Mouse (Mus musculus) midbrain, embryonic 16.5 days (tissue): Measurements from ENCODE around the gene Gcn1l1. TPM values are rescaled to one million over a fixed set of nuclear protein-coding genes. Genes with fewer than 3 reads are reported as not detected.

ENCODE experiments used
- ATAC-seq: fragments of 200-750 bp; cut with Nextera tagmentation; 2 replicates; pipeline ENCODE4 v1.8.0; 2017; ENCODE audit warnings: moderate TSS enrichment
- H3K27ac ChIP-seq: fragments of 300-500 bp; sonication (generic); 2 replicates; pipeline ENCODE4 v1.5.1; 2014; ENCODE audit warnings: mild to moderate bottlenecking, low read length, mixed read lengths
- H3K27me3 ChIP-seq: fragments of 300-500 bp; sonication (generic); 2 replicates; pipeline ENCODE4 v1.6.1; 2014; ENCODE audit warnings: low read depth, low read length, mixed read lengths; ENCODE audit not compliant: control insufficient read depth, insufficient read depth
- H3K36me3 ChIP-seq: fragments of 300-500 bp; sonication (generic); 2 replicates; pipeline ENCODE4 v1.6.1; 2014; ENCODE audit warnings: mild to moderate bottlenecking, low read length, moderate library complexity, mixed read lengths; ENCODE audit not compliant: control insufficient read depth, insufficient read depth
- H3K4me1 ChIP-seq: fragments of 300-500 bp; sonication (generic); 2 replicates; pipeline ENCODE4 v1.6.1; 2014; ENCODE audit warnings: mild to moderate bottlenecking, low read length, mixed read lengths; ENCODE audit not compliant: control insufficient read depth, insufficient read depth
- H3K4me2 ChIP-seq: fragments of 300-500 bp; sonication (generic); 2 replicates; pipeline ENCODE4 v1.6.1; 2014; ENCODE audit warnings: mild to moderate bottlenecking, low read length, mixed read lengths
- H3K4me3 ChIP-seq: fragments of 300-500 bp; sonication (generic); 2 replicates; pipeline ENCODE4 v1.5.1; 2014; ENCODE audit warnings: low read depth, mild to moderate bottlenecking, low read length, moderate library complexity, mixed read lengths
- H3K9ac ChIP-seq: fragments of 300-500 bp; sonication (generic); 2 replicates; pipeline ENCODE4 v1.6.1; 2014; ENCODE audit warnings: low read depth, low read length, mixed read lengths
- H3K9me3 ChIP-seq: fragments of 300-500 bp; sonication (generic); replicated peaks from 2 replicates; pipeline ENCODE4 v1.6.1; 2014; ENCODE audit warnings: mild to moderate bottlenecking, low read length, mixed read lengths; ENCODE audit not compliant: control insufficient read depth, poor library complexity, severe bottlenecking
- WGBS: fragments of 180-500 bp; shearing (Covaris S2); extraction: QIAGEN DNeasy Blood & Tissue Kit; methylation state at CpG from one replicate; pipeline ENCODE4 v1.1.7; 2014; 5-methylcytosine and 5-hydroxymethylcytosine counted together
- polyA plus RNA-seq: library from polyadenylated mRNA; unstranded; fragments of >200 nt; fragmentation: Nextera tagmentation; extraction: Ambion mirVana; gene quantifications from 2 replicates; pipeline ENCODE4 v1.2.1, GENCODE M21; 2015

Gene Gcn1l1
- polyA plus RNA-seq, 1 experiment from 2014 or later, result 45.1 TPM

GRCm38 (mm10) chr5:115543509-115544253 is 21.4 kb upstream of the Gcn1l1 start:
- Histone ChIP-seq H3K4me1 (no peaks in the 10 kb centered on the region; the same call in 1 of the 2 replicates), H3K9ac (peak overlapping the region; percentile 21; the same call in 1 of the 2 replicates), H3K9me3 (no peaks in the 10 kb centered on the region), H3K4me3 (no peak overlapping the region), H3K36me3 (no peaks in the 10 kb centered on the region), H3K27ac (no peak overlapping the region), H3K27me3 (no peaks in the 10 kb centered on the region), H3K4me2 (no peak overlapping the region)
- ATAC-seq, result peak; percentile 73
- WGBS, result 69% methylated on average over 17 of the region's 17 CpGs

DNA sequence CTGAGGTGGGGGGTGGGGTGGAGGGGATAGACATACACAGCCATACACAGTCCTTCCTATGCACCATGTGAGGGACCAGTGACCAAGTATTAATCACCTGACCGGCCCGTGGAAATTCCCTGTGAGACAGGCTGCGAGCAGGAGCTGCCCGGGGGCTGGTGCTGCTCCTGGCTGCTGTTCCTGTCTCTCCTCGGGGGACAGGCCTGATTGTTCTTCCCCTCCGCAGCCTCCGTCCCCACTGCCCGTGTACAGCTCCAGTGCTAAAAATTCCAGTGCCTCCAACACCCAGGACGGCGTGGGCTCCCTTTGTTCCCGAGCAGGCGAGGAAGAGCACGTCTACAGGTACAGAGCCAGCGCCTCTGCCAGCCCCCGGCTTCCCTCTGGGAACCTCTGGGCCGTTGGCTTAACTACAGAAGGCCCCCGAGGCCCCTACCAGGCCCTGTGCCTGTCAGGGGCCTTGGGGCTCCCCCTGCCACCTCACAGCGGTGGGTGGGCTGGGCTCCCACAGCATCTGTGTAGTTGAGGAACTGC is 20.3 kb upstream of the Gcn1l1 start:
- H3K36me3 ChIP-seq, result no peaks in the 10 kb centered on the region
- WGBS, result 52% methylated on average over 18 of the region's 18 CpGs

DNA sequence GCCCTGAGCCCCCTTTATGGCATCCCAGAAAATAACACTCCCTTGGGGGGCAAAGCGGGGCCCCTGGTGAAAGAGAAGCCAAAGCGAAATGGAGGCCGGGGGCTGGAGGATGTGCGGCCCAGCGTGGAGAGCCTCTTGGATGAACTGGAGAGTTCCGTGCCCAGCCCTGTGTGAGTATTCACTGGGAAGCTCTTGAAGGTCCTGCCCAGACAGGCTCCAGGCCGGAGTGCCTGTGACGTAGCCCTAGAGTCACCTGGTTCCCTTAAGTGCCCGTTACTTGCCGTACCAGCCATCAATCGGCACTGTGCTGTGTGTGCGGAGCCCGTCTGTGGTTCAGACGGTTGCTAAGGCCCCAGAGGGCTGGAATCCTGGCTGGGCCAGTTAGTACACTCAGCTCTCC is 19.4 kb upstream of the Gcn1l1 start:
- Histone ChIP-seq H3K27me3 (no peaks in the 10 kb centered on the region), H3K4me2 (no peak overlapping the region), H3K9ac (no peak overlapping the region), H3K27ac (no peak overlapping the region), H3K36me3 (no peaks in the 10 kb centered on the region), H3K4me3 (no peak overlapping the region), H3K4me1 (no peaks in the 10 kb centered on the region; the same call in 1 of the 2 replicates), H3K9me3 (no peaks in the 10 kb centered on the region)
- 80% methylated on average over 14 of the region's 14 CpGs for WGBS
- no peak for ATAC-seq

More for the DNA sequence above, 20.3 kb upstream of the Gcn1l1 start:
- Histone ChIP-seq H3K4me2 (no peak overlapping the region), H3K9me3 (no peaks in the 10 kb centered on the region), H3K27me3 (no peaks in the 10 kb centered on the region), H3K4me3 (no peak overlapping the region), H3K4me1 (no peaks in the 10 kb centered on the region; the same call in 1 of the 2 replicates), H3K27ac (no peak overlapping the region), H3K9ac (no peak overlapping the region)
- no peak for ATAC-seq

DNA sequence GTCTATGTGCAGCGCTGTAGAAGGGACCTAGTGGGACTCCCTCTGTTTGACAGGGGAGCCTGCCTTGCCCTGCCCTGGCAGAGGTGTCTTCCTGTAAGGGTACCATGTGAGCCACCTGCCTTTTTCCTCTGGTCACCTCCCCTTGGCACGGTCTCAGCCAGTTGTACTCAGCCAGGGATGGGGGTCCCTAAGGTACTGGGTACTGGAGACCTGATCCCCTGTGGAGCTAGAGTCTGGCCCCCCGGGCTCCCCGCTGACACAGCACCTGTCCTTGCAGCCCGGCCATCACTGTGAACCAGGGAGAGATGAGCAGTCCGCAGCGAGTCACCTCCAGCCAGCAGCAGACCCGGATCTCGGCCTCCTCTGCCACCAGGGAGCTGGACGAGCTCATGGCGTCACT is 18.5 kb upstream of the Gcn1l1 start:
- no peak for ATAC-seq
- H3K4me1 ChIP-seq, result no peaks in the 10 kb centered on the region; the same call in 1 of the 2 replicates

DNA sequence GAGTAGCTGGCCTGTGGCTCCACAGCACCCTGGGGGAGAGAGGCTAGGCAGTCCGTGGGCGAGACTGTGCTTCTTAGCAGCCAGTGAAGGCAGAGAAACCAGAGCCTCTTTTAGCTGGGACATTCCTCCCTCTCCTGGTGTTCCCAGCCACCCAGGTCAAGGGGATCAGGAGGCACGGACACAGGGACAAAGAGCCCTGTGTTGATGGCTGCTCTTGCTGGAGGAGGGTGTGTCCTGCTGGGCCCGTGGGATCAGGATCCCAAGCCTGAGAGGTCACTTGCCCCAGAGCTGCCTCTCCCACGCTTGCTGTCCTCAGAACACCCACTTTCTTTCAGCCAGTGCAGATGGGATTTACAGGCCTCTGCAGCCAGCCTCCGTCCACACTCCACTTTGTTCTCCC is 18.0 kb upstream of the Gcn1l1 start:
- Histone ChIP-seq H3K9ac (no peak overlapping the region), H3K27ac (no peak overlapping the region), H3K36me3 (peaks cover under 1% of the 10 kb centered on the region; the same call in 1 of the 2 replicates), H3K27me3 (no peaks in the 10 kb centered on the region), H3K4me2 (no peak overlapping the region), H3K4me3 (no peak overlapping the region), H3K4me1 (no peaks in the 10 kb centered on the region; the same call in 1 of the 2 replicates), H3K9me3 (no peaks in the 10 kb centered on the region)
- no peak for ATAC-seq
- 43% methylated on average over 6 of the region's 6 CpGs for WGBS

More for the DNA sequence above, 18.5 kb upstream of the Gcn1l1 start:
- Histone ChIP-seq H3K4me3 (no peak overlapping the region), H3K4me2 (no peak overlapping the region), H3K36me3 (no peaks in the 10 kb centered on the region), H3K27ac (no peak overlapping the region), H3K27me3 (no peaks in the 10 kb centered on the region), H3K9ac (no peak overlapping the region), H3K9me3 (no peaks in the 10 kb centered on the region)
- 78% methylated on average over 11 of the region's 11 CpGs for WGBS

GRCm38 (mm10) chr5:115547421-115547820 is 17.6 kb upstream of the Gcn1l1 start:
- H3K36me3 ChIP-seq, result peaks cover 4% of the 10 kb centered on the region; the same call in 1 of the 2 replicates
- no peak overlapping the region for H3K4me3 ChIP-seq
- no peak overlapping the region for H3K9ac ChIP-seq
- ATAC-seq, result no peak
- H3K4me2 ChIP-seq, result no peak overlapping the region
- WGBS, result 84% methylated on average over 7 of the region's 7 CpGs
- H3K4me1 ChIP-seq, result no peaks in the 10 kb centered on the region; the same call in 1 of the 2 replicates
- no peak overlapping the region for H3K27ac ChIP-seq
- no peaks in the 10 kb centered on the region for H3K9me3 ChIP-seq
- H3K27me3 ChIP-seq, result no peaks in the 10 kb centered on the region

- no peak overlapping the region for H3K4me2 ChIP-seq
- H3K27ac ChIP-seq, result no peak overlapping the region
- WGBS, result 93% methylated on average over 18 of the region's 18 CpGs
- H3K27me3 ChIP-seq, result no peaks in the 10 kb centered on the region
- no peak overlapping the region for H3K4me3 ChIP-seq
- H3K9ac ChIP-seq, result no peak overlapping the region
- no peaks in the 10 kb centered on the region for H3K9me3 ChIP-seq
- H3K36me3 ChIP-seq, result peaks cover 9% of the 10 kb centered on the region; the same call in 1 of the 2 replicates
- no peaks in the 10 kb centered on the region for H3K4me1 ChIP-seq
- no peak for ATAC-seq
Observed at GRCm38 (mm10) chr5:115548501-115549285, 16.4 kb upstream of the Gcn1l1 start.

- H3K9me3 ChIP-seq, result no peaks in the 10 kb centered on the region
- 89% methylated on average over 11 of the region's 11 CpGs for WGBS
- H3K4me2 ChIP-seq, result no peak overlapping the region
- H3K27ac ChIP-seq, result no peak overlapping the region
- no peaks in the 10 kb centered on the region for H3K4me1 ChIP-seq
- no peak for ATAC-seq
- no peaks in the 10 kb centered on the region for H3K27me3 ChIP-seq
- peaks cover 9% of the 10 kb centered on the region; the same call in 1 of the 2 replicates for H3K36me3 ChIP-seq
- no peak overlapping the region for H3K4me3 ChIP-seq
- H3K9ac ChIP-seq, result no peak overlapping the region
Observed at GRCm38 (mm10) chr5:115550482-115551005, 14.5 kb upstream of the Gcn1l1 start.
